Mouse (Mus musculus): ENCODE measurements at regions not wholly inside any gene's neighbourhood (a gene's known extent, or its start where the extent isn't known, plus 50 kb on each side); places are given as distances from the start of the nearest gene placed in this dataset.
A peak's percentile ranks its signal among the peaks of the same experiment; 100 is the strongest.
"Not testable (repeated sequence)": the region's sequence is repeated elsewhere in the genome, so short reads cannot be mapped to it uniquely, and the experiment has no call there.

DNA sequence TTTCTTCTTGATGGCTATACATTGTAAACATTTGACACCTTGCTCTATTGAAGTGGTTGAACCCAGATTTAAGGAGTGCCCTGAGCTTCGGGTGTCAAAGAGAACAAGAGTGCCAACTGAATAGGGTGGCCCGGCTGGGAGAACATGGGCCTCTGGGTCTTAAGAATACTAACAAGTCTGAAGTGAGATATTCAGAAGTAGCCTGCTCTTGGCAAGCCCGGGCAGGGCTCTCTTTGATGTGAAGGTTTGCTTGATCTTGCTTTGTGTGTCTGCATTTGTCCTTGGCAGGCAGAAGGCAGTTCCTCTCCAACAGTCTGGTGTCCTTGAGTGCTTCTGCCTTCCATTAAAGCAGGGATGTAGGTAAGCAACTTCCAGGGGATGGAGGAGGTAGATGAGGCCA, 203.5 kb upstream of the Tsc22d2 start:
- DNase-seq (ENCODE audit: low spot score in 2 of 2) = no peak

DNA sequence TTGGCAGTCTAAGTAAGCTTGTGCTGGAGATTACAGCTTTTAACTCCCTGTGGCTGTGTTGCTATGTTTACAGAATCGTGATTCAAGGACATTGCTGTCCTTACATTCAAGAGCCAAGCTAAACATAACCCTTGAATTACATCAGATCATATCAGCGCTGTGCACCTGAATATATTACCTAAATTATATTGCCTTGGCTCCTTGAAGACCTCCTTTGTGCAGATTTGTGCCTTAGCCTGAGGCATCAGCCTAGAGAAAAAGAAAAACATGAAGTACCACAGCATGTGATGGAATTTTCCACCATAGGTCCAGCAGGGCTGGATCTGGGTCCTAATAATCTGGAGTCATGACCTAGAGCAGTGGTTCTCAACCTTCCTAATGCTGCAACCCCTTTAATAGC, 189.8 kb upstream of the Tsc22d2 start:
- DNase-seq (ENCODE audit: low spot score in 2 of 2) = no peak

DNA sequence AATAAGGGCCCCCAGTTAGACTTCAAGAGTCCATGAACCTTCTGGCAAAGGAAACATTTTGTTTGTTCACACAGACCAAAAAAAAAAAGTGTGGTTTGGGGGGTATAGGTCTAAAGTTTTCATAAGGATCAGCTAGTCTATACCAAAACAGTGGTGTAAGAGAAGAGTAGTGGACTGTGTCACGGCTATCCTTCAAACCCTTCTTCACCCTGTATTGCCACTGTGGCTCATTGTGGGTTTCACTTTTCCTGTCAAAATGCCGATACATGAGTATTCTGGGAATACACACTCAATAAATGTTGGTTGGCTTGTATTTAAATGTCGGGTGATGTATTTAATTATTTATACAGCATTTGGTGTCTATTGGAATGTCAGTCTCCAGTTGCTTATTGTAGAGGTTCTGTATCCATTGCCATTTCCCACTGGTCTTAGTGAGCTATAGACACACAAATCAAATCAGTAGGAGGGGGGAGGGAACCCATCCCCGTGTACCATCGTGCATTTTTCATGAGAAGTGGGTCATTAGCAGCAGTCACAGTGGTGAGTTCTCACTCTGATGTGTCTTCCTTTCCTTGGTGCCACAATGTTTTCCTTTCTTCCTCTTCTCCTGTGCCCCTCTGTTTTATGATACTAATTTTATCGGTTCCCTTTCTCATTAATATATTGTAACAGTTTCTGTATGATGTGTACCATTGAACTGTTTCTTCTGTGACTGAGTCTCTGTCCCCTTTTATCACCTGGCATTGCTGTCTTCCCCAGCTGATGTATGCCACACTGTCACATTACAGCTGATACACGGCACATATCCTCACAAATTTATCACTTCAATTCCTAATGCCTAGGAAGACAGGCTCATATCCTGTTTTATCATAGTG, 187.8 kb upstream of the Tsc22d2 start:
- no peak for DNase-seq (ENCODE audit: low spot score in 2 of 2)

DNA sequence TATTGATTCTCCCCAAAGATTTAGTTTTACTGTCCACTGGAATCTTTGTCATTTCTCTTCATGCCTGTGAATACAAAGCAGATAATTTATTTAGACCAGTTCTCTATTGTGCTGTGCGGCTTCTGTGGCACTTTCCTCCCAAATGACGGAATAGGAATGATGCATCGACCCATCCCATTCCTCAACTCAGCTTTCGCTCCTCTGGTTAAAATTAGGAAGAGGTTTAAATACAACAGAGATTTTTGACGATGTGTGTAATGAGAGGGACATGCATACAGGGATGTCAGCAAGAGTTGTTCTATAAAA, 187.2 kb upstream of the Tsc22d2 start:
- DNase-seq (ENCODE audit: low spot score in 2 of 2) = no peak

GRCm38 (mm10) chr3:58228189-58228588, 186.3 kb upstream of the Tsc22d2 start:
- DNase-seq (ENCODE audit: low spot score in 2 of 2) = no peak

GRCm38 (mm10) chr3:58231746-58232145, 182.8 kb upstream of the Tsc22d2 start:
- DNase-seq (ENCODE audit: low spot score in 2 of 2) = no peak

- DNase-seq (ENCODE audit: low spot score in 2 of 2) = no peak
Measured at GRCm38 (mm10) chr3:58233296-58233695, 181.2 kb upstream of the Tsc22d2 start.

DNA sequence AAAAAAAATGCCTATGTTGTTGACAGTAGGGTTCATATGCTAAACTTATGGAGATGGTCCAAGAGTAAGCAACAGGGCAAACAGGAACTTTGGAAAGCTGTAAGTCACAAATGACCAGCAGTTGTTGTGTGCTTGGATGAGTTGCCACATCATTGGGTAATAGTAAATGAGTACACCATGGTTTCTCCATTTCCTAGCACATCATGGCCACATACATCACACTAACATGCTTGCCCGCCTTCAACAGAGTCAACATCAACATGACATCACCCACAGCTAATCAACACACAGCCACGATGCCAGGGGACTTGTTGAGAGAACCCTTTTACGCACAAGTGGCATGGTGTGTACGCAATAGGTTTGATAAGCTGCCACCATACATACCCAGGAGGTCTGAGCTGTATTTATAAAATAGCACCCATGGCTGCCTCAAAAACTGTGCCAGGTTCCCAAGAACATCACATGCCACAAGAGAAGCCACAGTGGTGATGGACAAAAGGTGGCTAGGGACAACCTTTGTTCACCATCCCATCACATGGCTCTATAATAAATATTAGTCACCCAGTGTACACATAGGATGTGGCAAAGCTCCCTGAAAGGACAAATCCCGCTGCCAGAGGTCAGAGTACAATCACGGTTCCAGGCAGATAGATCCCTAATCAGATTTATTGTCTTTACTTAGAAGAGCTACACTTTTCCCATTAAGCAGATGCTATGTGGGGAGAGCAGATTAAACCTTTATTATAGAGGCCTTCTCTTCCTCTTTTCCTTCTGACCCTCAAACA, 179.5 kb upstream of the Tsc22d2 start:
- DNase-seq (ENCODE audit: low spot score in 2 of 2) = no peak

- no peak for DNase-seq (ENCODE audit: low spot score in 2 of 2)
Measured at GRCm38 (mm10) chr3:58238111-58238510, 176.4 kb upstream of the Tsc22d2 start.

GRCm38 (mm10) chr3:58240775-58241174, 173.7 kb upstream of the Tsc22d2 start:
- DNase-seq (ENCODE audit: low spot score in 2 of 2) = no peak

- DNase-seq (ENCODE audit: low spot score in 2 of 2) = no peak
Measured at GRCm38 (mm10) chr3:58245361-58245760, 169.2 kb upstream of the Tsc22d2 start.

GRCm38 (mm10) chr3:58247989-58248388, 166.5 kb upstream of the Tsc22d2 start:
- DNase-seq (ENCODE audit: low spot score in 2 of 2) = no peak

DNA sequence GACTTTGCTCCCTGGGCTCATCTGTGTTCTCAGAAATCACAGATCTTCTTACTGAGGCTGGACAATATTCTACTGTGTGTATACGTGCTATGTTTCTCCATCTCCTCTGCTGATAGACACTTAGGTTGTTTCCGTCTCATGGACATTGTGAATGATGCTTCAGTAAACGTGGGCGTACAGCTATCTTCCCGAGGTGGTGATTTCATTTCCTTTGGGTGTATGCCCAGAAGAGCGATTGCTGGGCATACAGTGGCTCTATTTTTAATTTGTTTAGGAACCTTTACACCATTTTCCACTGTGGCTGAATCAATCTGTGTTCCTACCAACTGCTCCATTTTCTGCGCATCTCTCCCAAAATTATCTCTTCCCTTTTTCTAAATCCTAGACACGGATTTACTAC, 160.6 kb upstream of the Tsc22d2 start:
- peak; percentile 6 to 69 for DNase-seq (ENCODE audit: low spot score in 2 of 2)

DNA sequence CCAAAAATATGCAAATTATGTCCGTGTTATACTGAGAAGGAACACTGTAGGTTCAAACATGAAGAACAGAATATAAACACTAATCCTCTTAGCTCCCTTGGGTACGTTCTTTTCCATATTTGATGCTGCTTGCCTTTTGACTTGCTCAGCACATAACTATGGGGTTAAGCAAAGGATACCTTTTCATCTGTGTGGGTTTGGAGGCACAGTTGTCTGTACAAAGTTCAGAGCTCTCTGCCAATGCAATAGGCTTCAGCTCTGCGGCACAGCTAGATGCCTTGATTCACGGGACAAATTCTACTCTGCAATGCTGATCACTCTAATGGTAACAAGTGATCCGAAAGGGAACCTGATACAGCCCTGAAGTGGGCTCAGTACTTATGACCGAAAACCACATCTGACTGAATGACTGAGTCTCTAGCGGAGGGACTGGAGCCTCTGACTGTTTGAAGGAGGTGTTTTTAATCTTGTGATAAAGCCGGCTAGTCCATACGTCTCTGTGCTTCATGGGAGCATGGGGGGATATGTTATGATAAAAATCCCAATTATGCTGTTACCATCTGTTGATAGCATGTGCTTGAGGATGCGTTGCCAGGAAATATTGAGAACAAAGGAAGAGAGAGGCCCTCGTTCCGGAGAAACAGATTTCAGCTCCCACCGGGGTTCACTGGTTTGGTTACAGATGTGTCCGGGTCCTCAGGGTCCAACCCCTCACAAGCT, 146.7 kb upstream of the Tsc22d2 start:
- DNase-seq (ENCODE audit: low spot score in 2 of 2) = no peak

- not testable (repeated sequence) for DNase-seq (ENCODE audit: low spot score in 2 of 2)
Measured at GRCm38 (mm10) chr3:58271441-58271840, 143.1 kb upstream of the Tsc22d2 start.

GRCm38 (mm10) chr3:58281291-58281690, 133.2 kb upstream of the Tsc22d2 start:
- DNase-seq (ENCODE audit: low spot score in 2 of 2) = no peak

DNA sequence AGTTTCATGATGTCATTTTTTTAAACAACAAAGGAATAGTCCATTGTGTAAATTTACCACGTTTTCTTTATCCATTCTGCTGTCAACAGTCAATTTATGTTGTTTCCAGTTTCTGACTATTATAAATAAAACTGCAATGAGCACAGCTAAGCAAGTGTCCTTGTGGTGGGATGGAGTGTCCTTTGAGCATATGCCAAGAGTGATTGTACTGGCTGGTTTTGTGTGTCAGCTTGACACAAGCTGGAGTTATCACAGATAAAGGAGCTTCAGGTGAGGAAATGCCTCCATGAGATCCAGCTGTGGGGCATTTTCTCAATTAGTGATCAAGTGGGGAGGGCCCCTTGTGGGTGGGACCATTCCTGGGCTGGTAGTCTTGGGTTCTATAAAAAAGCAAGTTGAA, 130.1 kb upstream of the Tsc22d2 start:
- not testable (repeated sequence) for DNase-seq (ENCODE audit: low spot score in 2 of 2)

- no peak for DNase-seq (ENCODE audit: low spot score in 2 of 2)
Measured at GRCm38 (mm10) chr3:58295810-58296209, 118.7 kb upstream of the Tsc22d2 start.

DNA sequence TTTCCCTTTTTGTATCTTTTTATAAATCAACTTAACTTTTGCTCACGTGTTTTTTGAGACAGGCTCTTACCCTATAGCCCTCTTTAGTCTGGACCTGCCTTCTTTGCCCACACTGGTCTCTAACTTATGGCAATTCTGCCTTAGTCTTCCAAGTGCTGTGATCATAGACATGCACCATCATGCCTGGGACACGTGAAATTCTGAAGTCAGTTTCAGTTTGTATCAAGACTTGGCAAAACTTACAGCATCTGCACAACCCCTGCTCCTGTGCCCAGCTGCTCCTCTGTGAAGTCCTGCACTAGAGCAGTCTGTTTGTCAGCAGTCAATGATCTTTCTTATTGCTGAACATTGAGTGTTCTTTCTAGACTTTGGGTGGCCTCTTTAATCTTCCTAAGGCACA, 114.3 kb upstream of the Tsc22d2 start:
- no peak for DNase-seq (ENCODE audit: low spot score in 2 of 2)

- DNase-seq (ENCODE audit: low spot score in 2 of 2) = no peak
Measured at GRCm38 (mm10) chr3:58300801-58301485, 113.6 kb upstream of the Tsc22d2 start.

DNA sequence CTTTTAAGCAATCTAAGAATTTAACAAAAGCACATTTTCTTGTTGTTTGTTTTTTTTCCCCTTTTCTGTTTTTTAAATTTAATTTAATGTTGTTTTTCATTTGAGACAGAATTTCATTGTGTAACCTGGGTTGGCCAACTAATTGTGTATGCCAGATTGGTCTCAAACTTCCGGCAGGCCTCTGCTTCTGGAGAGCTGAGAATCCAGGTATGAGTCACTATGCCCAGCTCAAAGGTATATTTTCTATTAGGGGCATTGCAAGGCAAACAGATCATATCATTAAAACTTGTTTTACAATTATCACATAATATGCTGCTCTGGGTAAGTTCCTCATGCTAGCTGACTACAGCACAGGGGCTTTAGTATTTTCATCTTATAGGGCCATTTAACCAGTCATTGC, 112.2 kb upstream of the Tsc22d2 start:
- no peak for DNase-seq (ENCODE audit: low spot score in 2 of 2)

DNA sequence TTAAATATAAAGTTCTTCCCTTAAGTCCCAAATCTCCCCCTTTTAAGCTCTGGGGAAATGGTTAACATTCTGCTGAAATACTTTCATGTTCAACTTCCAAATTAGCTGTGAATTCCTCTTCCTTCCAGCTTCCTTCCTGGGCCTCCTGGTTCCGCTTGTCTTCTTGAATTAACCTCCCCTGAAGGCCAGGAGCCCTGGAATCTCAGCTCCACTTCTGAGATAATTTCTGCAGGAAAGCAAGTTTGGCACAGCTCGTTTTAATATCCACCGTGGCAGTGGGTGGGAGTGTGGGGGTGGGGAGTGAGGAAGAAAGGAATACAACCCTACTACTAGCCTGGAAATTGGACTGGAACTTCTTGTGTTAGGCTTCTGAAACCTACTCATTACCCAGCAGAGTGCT, 110.8 kb upstream of the Tsc22d2 start:
- no peak for DNase-seq (ENCODE audit: low spot score in 2 of 2)

All from left cerebral cortex, adult 8-10 months (tissue).